Mouse (Mus musculus): ENCODE measurements around the gene Gm5475. TPM values are rescaled to one million over a fixed set of nuclear protein-coding genes. Genes with fewer than 3 reads are reported as not detected.
A peak's percentile ranks its signal among the peaks of the same experiment; 100 is the strongest.
"Not testable (repeated sequence)": the region's sequence is repeated elsewhere in the genome, so short reads cannot be mapped to it uniquely, and the experiment has no call there.

Gene Gm5475
- polyA plus RNA-seq (2016; fragmentation: Nextera tagmentation; extraction: Ambion mirVana): 0.08 and 0.17 TPM in 2 replicates

GRCm38 (mm10) chr15:100421758-100422197 lies at the start of gene Gm5475:
Gene Gm5475 (plus strand): TSS chr15:100422147.
- not testable (repeated sequence) for ATAC-seq (ENCODE audit: low FRiP score); H3K36me3 ChIP-seq (replicated peaks); H3K9me3 ChIP-seq
- WGBS: 27% methylated on average over 3 of the region's 3 CpGs
- peak within 1 kb of the TSS; percentile 99 for H3K4me3 ChIP-seq (replicated peaks)
- peak within 1 kb of the TSS; percentile 90 for H3K4me2 ChIP-seq
- H3K4me1 ChIP-seq: peaks cover 38% of the 10 kb centered on the region
- peaks cover 29% of the 10 kb centered on the region for H3K27me3 ChIP-seq
- peak within 1 kb of the TSS; percentile 91 for H3K9ac ChIP-seq
- peak within 1 kb of the TSS; percentile 9; the same call in 1 of the 2 replicates for H3K27ac ChIP-seq

GRCm38 (mm10) chr15:100375066-100375465 lies 46.9 kb upstream of the Gm5475 start:
- H3K4me3 ChIP-seq (replicated peaks): no peak overlapping the region
- H3K36me3 ChIP-seq (replicated peaks): no peaks in the 10 kb centered on the region
- H3K4me1 ChIP-seq: no peaks in the 10 kb centered on the region
- no peak overlapping the region for H3K9ac ChIP-seq
- no peaks in the 10 kb centered on the region for H3K27me3 ChIP-seq
- 43% methylated on average over 5 of the region's 5 CpGs for WGBS
- ATAC-seq (ENCODE audit: low FRiP score): no peak
- H3K27ac ChIP-seq: no peak overlapping the region
- H3K4me2 ChIP-seq: no peak overlapping the region
- 0 out of 2 replicates have a peak, but pooled peaks cover 7% of the 10 kb centered on the region for H3K9me3 ChIP-seq

- not testable (repeated sequence) for H3K27me3 ChIP-seq; H3K4me3 ChIP-seq (replicated peaks); H3K4me1 ChIP-seq; H3K9me3 ChIP-seq; H3K27ac ChIP-seq; H3K4me2 ChIP-seq; H3K9ac ChIP-seq; ATAC-seq (ENCODE audit: low FRiP score); H3K36me3 ChIP-seq (replicated peaks)
- WGBS: 55% methylated on average over 4 of the region's 9 CpGs
These were observed 44.0 kb upstream of the Gm5475 start for GRCm38 (mm10) chr15:100377847-100378505.

- 0 out of 2 replicates have a peak, but pooled peaks cover 3% of the 10 kb centered on the region for H3K4me1 ChIP-seq
- no peak for ATAC-seq (ENCODE audit: low FRiP score)
- H3K9me3 ChIP-seq: no peaks in the 10 kb centered on the region
- no peak overlapping the region for H3K9ac ChIP-seq
- H3K4me3 ChIP-seq (replicated peaks): no peak overlapping the region
- H3K36me3 ChIP-seq (replicated peaks): no peaks in the 10 kb centered on the region
- no peaks in the 10 kb centered on the region for H3K27me3 ChIP-seq
- 84% methylated on average over 8 of the region's 8 CpGs for WGBS
- no peak overlapping the region for H3K4me2 ChIP-seq
- H3K27ac ChIP-seq: no peak overlapping the region
These were observed 42.3 kb upstream of the Gm5475 start for GRCm38 (mm10) chr15:100379658-100380057.

GRCm38 (mm10) chr15:100380104-100380503 lies 41.8 kb upstream of the Gm5475 start:
- no peak overlapping the region for H3K27ac ChIP-seq
- H3K4me3 ChIP-seq (replicated peaks): no peak overlapping the region
- WGBS: 75% methylated on average over 2 of the region's 2 CpGs
- H3K4me1 ChIP-seq: 0 out of 2 replicates have a peak, but pooled peaks cover 3% of the 10 kb centered on the region
- no peaks in the 10 kb centered on the region for H3K36me3 ChIP-seq (replicated peaks)
- H3K9me3 ChIP-seq: no peaks in the 10 kb centered on the region
- ATAC-seq (ENCODE audit: low FRiP score): no peak
- H3K4me2 ChIP-seq: no peak overlapping the region
- H3K9ac ChIP-seq: no peak overlapping the region
- no peaks in the 10 kb centered on the region for H3K27me3 ChIP-seq

- Histone ChIP-seq H3K4me2 (no peak overlapping the region), H3K4me3 (replicated peaks) (no peak overlapping the region), H3K9ac (no peak overlapping the region), H3K36me3 (replicated peaks) (no peaks in the 10 kb centered on the region), H3K9me3 (no peaks in the 10 kb centered on the region), H3K4me1 (0 out of 2 replicates have a peak, but pooled peaks cover 3% of the 10 kb centered on the region), H3K27ac (no peak overlapping the region), H3K27me3 (no peaks in the 10 kb centered on the region)
- WGBS: 92% methylated on average over 9 of the region's 9 CpGs
- no peak for ATAC-seq (ENCODE audit: low FRiP score)
These were observed 36.2 kb upstream of the Gm5475 start for GRCm38 (mm10) chr15:100385705-100386104.

- H3K4me2 ChIP-seq: no peak overlapping the region
- H3K4me3 ChIP-seq (replicated peaks): no peak overlapping the region
- H3K27ac ChIP-seq: no peak overlapping the region
- H3K36me3 ChIP-seq (replicated peaks): no peaks in the 10 kb centered on the region
- H3K9ac ChIP-seq: no peak overlapping the region
- no peaks in the 10 kb centered on the region for H3K9me3 ChIP-seq
- 0 out of 2 replicates have a peak, but pooled peaks cover 3% of the 10 kb centered on the region for H3K4me1 ChIP-seq
- no peaks in the 10 kb centered on the region for H3K27me3 ChIP-seq
- 96% methylated on average over 17 of the region's 17 CpGs for WGBS
- ATAC-seq (ENCODE audit: low FRiP score): no peak
These were observed 34.3 kb upstream of the Gm5475 start for GRCm38 (mm10) chr15:100387544-100388223.

- ATAC-seq (ENCODE audit: low FRiP score): no peak
- Histone ChIP-seq H3K4me3 (replicated peaks) (no peak overlapping the region), H3K9ac (no peak overlapping the region), H3K27me3 (no peaks in the 10 kb centered on the region), H3K36me3 (replicated peaks) (peaks cover 5% of the 10 kb centered on the region), H3K4me2 (no peak overlapping the region), H3K27ac (no peak overlapping the region), H3K4me1 (0 out of 2 replicates have a peak, but pooled peaks cover 3% of the 10 kb centered on the region), H3K9me3 (no peaks in the 10 kb centered on the region)
- 88% methylated on average over 13 of the region's 16 CpGs for WGBS
These were observed 33.6 kb upstream of the Gm5475 start for GRCm38 (mm10) chr15:100388224-100388835.

GRCm38 (mm10) chr15:100388886-100389285 lies 33.1 kb upstream of the Gm5475 start:
- WGBS: 60% methylated on average over 9 of the region's 9 CpGs
- H3K9ac ChIP-seq: no peak overlapping the region
- H3K4me2 ChIP-seq: no peak overlapping the region
- 0 out of 2 replicates have a peak, but pooled peaks cover 2% of the 10 kb centered on the region for H3K4me1 ChIP-seq
- no peaks in the 10 kb centered on the region for H3K27me3 ChIP-seq
- no peaks in the 10 kb centered on the region for H3K9me3 ChIP-seq
- H3K27ac ChIP-seq: no peak overlapping the region
- H3K4me3 ChIP-seq (replicated peaks): no peak overlapping the region
- peaks cover 10% of the 10 kb centered on the region for H3K36me3 ChIP-seq (replicated peaks)
- ATAC-seq (ENCODE audit: low FRiP score): no peak

GRCm38 (mm10) chr15:100391066-100391465 lies 30.9 kb upstream of the Gm5475 start:
- ATAC-seq (ENCODE audit: low FRiP score): no peak
- H3K27ac ChIP-seq: no peak overlapping the region
- H3K4me3 ChIP-seq (replicated peaks): no peak overlapping the region
- no peaks in the 10 kb centered on the region for H3K4me1 ChIP-seq
- H3K9me3 ChIP-seq: no peaks in the 10 kb centered on the region
- H3K9ac ChIP-seq: no peak overlapping the region
- H3K4me2 ChIP-seq: no peak overlapping the region
- H3K27me3 ChIP-seq: no peaks in the 10 kb centered on the region
- peaks cover 32% of the 10 kb centered on the region for H3K36me3 ChIP-seq (replicated peaks)
- WGBS: 82% methylated on average over 7 of the region's 7 CpGs

- H3K9ac ChIP-seq: no peak overlapping the region
These were observed 30.3 kb upstream of the Gm5475 start for GRCm38 (mm10) chr15:100391599-100391998.

GRCm38 (mm10) chr15:100393016-100393415 lies 28.9 kb upstream of the Gm5475 start:
- no peak for ATAC-seq (ENCODE audit: low FRiP score)
- Histone ChIP-seq H3K4me2 (no peak overlapping the region), H3K27ac (no peak overlapping the region), H3K27me3 (no peaks in the 10 kb centered on the region), H3K9ac (no peak overlapping the region), H3K36me3 (replicated peaks) (peaks cover 52% of the 10 kb centered on the region), H3K4me1 (no peaks in the 10 kb centered on the region), H3K9me3 (no peaks in the 10 kb centered on the region), H3K4me3 (replicated peaks) (no peak overlapping the region)
- 87% methylated on average over 11 of the region's 11 CpGs for WGBS

More at GRCm38 (mm10) chr15:100391599-100391998, 30.3 kb upstream of the Gm5475 start:
- Histone ChIP-seq H3K36me3 (replicated peaks) (peaks cover 37% of the 10 kb centered on the region), H3K4me1 (no peaks in the 10 kb centered on the region), H3K27ac (no peak overlapping the region), H3K9me3 (no peaks in the 10 kb centered on the region), H3K4me3 (replicated peaks) (no peak overlapping the region), H3K27me3 (no peaks in the 10 kb centered on the region), H3K4me2 (no peak overlapping the region)
- WGBS: 96% methylated on average over 7 of the region's 7 CpGs
- no peak for ATAC-seq (ENCODE audit: low FRiP score)

All from forebrain, embryonic 12.5 days (tissue).